Mouse (Mus musculus): ENCODE results near the gene Erv3. TPM values are rescaled to one million over a fixed set of nuclear protein-coding genes. Genes with fewer than 3 reads are reported as not detected.
A peak's percentile ranks its signal among the peaks of the same experiment; 100 is the strongest.

The Erv3 gene
- polyA plus RNA-seq (2015; fragmentation: Nextera tagmentation; extraction: Ambion mirVana) = 0.04 TPM in 1 of 2 replicates, not detected in the other

DNA sequence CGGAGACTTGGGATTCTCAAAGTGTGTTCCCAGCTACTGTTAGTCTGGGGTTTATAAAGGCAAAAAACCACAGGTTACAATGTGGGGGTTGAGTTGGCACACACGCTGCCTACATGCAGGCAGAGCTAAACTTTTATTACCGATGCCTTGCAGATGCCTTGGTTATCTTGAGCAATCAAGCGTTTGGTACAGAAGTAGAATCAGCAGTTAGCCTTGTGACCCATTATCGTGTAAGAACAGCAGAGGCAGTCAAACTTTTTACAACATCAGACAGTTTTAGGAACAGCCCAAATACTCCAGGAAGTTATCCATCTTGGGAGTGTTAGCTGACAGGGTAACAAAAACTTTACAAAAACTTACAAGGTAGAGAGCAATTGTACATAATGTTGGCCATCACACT is at the start of gene Erv3:
TSS of gene Erv3 (minus strand) at position 27 of the 400 bp plus-strand sequence.
- no peak within 1 kb of the TSS for H3K27ac ChIP-seq (replicated peaks)
- H3K4me1 ChIP-seq = no peaks in the 10 kb centered on the region
- no peak within 1 kb of the TSS for H3K9ac ChIP-seq
- H3K4me3 ChIP-seq (replicated peaks) = no peak within 1 kb of the TSS
- no peaks in the 10 kb centered on the region for H3K9me3 ChIP-seq (replicated peaks)
- H3K4me2 ChIP-seq (replicated peaks) = no peak within 1 kb of the TSS
- WGBS = 89% methylated on average over 5 of the region's 5 CpGs
- H3K36me3 ChIP-seq = no peaks in the 10 kb centered on the region
- no peaks in the 10 kb centered on the region for H3K27me3 ChIP-seq
- ATAC-seq (ENCODE audit: insufficient number of reproducible peaks, low FRiP score, low TSS enrichment, low read depth) = no peak

DNA sequence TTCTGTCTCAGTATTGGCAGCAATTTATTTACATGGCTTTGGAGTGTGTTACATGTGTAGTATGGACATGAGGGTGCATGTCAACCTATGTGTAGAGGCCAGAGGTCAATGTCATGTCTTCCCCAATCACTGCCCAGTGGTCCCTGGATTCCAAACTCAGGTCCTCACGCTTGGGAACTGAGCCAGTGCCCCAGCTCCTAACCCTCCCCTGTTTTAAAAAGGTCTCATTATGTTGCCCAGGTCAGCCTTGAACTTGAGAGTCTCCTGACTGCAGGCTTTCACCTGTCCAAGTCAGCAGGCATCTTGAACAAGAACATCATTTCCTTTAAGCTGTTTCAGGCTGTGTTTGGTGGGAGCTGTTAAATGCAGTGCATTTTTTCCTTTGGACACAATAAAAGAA is 49.4 kb upstream of the Erv3 start:
- Histone ChIP-seq H3K4me2 (replicated peaks) (no peak overlapping the region; the same call in 1 of the 2 replicates), H3K4me3 (replicated peaks) (peak overlapping the region; percentile 76; the same call in 1 of the 2 replicates), H3K27me3 (no peaks in the 10 kb centered on the region), H3K27ac (replicated peaks) (no peak overlapping the region), H3K36me3 (no peaks in the 10 kb centered on the region), H3K4me1 (peaks cover 18% of the 10 kb centered on the region), H3K9ac (no peak overlapping the region), H3K9me3 (replicated peaks) (no peaks in the 10 kb centered on the region)
- WGBS = 82% methylated on average over 1 of the region's 1 CpGs
- ATAC-seq (ENCODE audit: insufficient number of reproducible peaks, low FRiP score, low TSS enrichment, low read depth) = no peak

DNA sequence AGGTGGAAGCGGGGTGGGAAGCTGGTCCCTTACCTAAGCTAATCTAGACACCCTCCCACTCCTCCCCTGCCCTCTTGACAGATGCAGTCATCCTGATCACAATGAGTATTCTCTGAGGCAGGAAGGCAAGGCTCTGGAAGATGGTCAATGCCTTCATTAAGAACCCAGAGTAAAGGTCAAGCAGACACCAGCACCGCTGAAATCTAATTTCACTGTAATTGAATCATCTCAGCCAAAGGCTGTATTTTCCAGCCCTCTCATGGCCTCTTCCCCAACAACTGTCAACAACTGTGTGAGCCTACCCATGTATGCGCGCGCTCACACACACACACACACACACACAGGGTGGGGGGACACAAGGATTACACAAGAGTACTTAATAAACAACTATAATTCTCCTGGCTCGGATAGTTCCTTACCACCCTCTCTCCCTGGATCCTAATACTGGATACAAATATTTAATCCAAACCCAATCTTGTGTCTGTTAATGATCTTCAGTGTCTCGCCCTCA is 48.9 kb upstream of the Erv3 start:
- Histone ChIP-seq H3K27ac (replicated peaks) (no peak overlapping the region), H3K4me2 (replicated peaks) (no peak overlapping the region), H3K4me3 (replicated peaks) (no peak overlapping the region), H3K9me3 (replicated peaks) (no peaks in the 10 kb centered on the region), H3K4me1 (peaks cover 18% of the 10 kb centered on the region), H3K9ac (no peak overlapping the region), H3K27me3 (no peaks in the 10 kb centered on the region), H3K36me3 (no peaks in the 10 kb centered on the region)
- no peak for ATAC-seq (ENCODE audit: insufficient number of reproducible peaks, low FRiP score, low TSS enrichment, low read depth)
- WGBS = 83% methylated on average over 7 of the region's 7 CpGs

DNA sequence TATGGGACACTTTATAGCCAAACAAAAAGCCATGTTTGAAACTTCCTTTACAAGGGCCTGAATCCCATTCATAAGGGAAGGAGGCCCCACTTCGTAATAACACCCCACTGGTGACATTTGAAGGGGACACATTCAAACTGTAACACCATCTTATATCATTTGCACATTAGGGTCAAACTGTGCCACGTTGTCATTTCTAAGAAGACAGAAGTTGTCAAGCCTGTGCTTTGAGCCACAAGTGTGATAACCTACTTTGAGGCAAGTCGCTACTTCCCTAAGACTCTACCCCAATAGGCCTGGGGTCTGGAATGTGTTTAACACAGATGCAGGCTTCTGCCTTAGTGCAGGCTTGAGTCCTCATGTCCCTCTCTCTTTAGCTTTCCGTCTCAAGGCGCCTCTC is 47.8 kb upstream of the Erv3 start:
- 68% methylated on average over 5 of the region's 5 CpGs for WGBS
- no peak for ATAC-seq (ENCODE audit: insufficient number of reproducible peaks, low FRiP score, low TSS enrichment, low read depth)
- H3K4me2 ChIP-seq (replicated peaks) = no peak overlapping the region

DNA sequence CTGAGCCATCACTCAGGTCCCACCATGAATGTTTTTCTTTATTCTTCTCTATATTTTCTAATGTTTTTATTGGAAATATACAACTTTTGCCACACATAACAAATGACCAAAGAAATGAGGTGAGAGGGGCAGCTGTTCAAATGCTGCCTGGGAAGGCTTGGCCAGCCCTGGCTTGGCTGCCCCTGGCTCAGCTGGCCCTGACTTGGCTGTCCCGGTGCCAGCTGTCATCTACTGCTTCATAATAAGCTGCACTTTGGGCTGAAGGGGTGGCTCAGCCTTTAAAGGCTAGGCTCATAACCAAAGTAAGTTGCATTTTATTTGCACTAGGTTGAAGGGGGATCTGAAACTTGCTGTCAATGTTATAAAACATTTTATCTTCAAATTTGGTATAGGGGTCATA is 47.3 kb upstream of the Erv3 start:
- Histone ChIP-seq H3K9ac (no peak overlapping the region), H3K4me2 (replicated peaks) (no peak overlapping the region), H3K27me3 (no peaks in the 10 kb centered on the region), H3K36me3 (no peaks in the 10 kb centered on the region), H3K27ac (replicated peaks) (no peak overlapping the region), H3K4me1 (peaks cover 18% of the 10 kb centered on the region), H3K9me3 (replicated peaks) (no peaks in the 10 kb centered on the region), H3K4me3 (replicated peaks) (no peak overlapping the region)
- 58% methylated on average over 1 of the region's 1 CpGs for WGBS
- ATAC-seq (ENCODE audit: insufficient number of reproducible peaks, low FRiP score, low TSS enrichment, low read depth) = no peak

More for the DNA sequence above, 47.8 kb upstream of the Erv3 start:
- no peak overlapping the region for H3K27ac ChIP-seq (replicated peaks)
- no peaks in the 10 kb centered on the region for H3K36me3 ChIP-seq
- no peak overlapping the region for H3K9ac ChIP-seq
- H3K4me1 ChIP-seq = peaks cover 18% of the 10 kb centered on the region
- no peaks in the 10 kb centered on the region for H3K9me3 ChIP-seq (replicated peaks)
- no peaks in the 10 kb centered on the region for H3K27me3 ChIP-seq
- H3K4me3 ChIP-seq (replicated peaks) = no peak overlapping the region

DNA sequence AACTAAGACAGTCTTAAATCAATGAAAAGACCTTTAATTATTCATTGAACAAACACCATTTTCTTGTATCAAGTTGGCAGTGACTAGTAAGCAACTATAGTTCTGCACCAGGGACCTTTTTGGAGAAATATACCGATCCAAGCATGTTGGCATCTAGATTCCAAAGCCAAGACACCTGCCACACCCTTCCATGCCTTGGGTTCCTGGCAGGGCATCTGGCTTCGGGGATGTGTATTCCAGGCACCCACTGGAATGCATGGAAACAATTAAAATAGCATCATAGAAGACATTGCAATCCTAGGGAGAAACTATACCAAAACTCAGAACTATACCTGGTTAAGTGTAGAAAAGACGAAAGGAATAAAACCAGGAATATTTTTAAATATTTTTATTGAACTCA is 46.7 kb upstream of the Erv3 start:
- no peaks in the 10 kb centered on the region for H3K9me3 ChIP-seq (replicated peaks)
- no peaks in the 10 kb centered on the region for H3K36me3 ChIP-seq
- peaks cover 13% of the 10 kb centered on the region for H3K4me1 ChIP-seq
- H3K4me2 ChIP-seq (replicated peaks) = no peak overlapping the region
- no peak overlapping the region for H3K4me3 ChIP-seq (replicated peaks)
- no peak overlapping the region for H3K27ac ChIP-seq (replicated peaks)
- no peak for ATAC-seq (ENCODE audit: insufficient number of reproducible peaks, low FRiP score, low TSS enrichment, low read depth)
- H3K9ac ChIP-seq = no peak overlapping the region
- WGBS = 70% methylated on average over 3 of the region's 3 CpGs
- no peaks in the 10 kb centered on the region for H3K27me3 ChIP-seq

DNA sequence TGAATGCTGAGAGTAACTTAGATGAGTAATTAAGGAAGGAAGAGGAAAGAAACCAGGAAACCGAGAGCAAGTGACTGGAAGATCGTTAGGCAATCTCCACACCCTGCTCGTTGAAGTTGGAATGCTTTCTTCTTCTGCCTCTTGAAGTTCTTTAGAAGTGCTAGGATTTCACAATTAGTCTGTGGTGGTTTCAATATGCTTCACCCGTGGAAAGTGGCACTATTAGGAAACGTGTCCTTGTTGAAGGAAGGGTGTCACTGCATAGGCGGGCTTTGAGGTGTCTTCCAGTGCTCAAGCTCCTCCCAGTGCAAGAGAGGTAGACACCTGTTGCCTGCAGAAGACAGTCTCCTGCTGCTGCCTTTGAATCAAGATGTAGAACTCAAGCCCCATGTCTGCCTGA is 46.2 kb upstream of the Erv3 start:
- H3K27ac ChIP-seq (replicated peaks) = no peak overlapping the region
- no peaks in the 10 kb centered on the region for H3K36me3 ChIP-seq
- no peak overlapping the region for H3K4me3 ChIP-seq (replicated peaks)
- no peak overlapping the region for H3K9ac ChIP-seq
- WGBS = 71% methylated on average over 6 of the region's 6 CpGs
- H3K9me3 ChIP-seq (replicated peaks) = no peaks in the 10 kb centered on the region
- no peaks in the 10 kb centered on the region for H3K27me3 ChIP-seq
- no peak for ATAC-seq (ENCODE audit: insufficient number of reproducible peaks, low FRiP score, low TSS enrichment, low read depth)
- peaks cover 8% of the 10 kb centered on the region for H3K4me1 ChIP-seq
- H3K4me2 ChIP-seq (replicated peaks) = no peak overlapping the region

DNA sequence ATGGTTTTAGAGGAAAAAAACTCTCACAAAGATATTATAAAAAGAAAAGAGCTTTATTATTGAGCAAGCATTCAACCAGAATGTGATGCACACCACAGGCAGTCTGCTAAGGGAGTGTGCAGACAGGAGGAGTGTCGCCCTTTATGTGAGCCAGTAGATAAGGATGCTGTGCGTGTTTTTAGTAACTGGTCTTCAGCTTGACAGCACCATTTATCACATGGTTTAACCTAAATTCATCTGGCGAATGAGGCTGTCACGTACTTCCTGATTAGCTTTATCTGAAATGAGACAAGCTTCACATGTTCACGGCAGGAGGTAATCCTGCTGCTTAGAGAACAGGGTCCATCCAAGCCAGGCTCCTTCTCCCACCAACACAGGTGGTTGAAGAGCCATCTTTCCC is 45.5 kb upstream of the Erv3 start:
- H3K36me3 ChIP-seq = no peaks in the 10 kb centered on the region
- peaks cover 5% of the 10 kb centered on the region; the same call in 1 of the 2 replicates for H3K4me1 ChIP-seq
- H3K9me3 ChIP-seq (replicated peaks) = no peaks in the 10 kb centered on the region
- ATAC-seq (ENCODE audit: insufficient number of reproducible peaks, low FRiP score, low TSS enrichment, low read depth) = no peak
- 81% methylated on average over 5 of the region's 5 CpGs for WGBS
- no peak overlapping the region for H3K9ac ChIP-seq
- no peaks in the 10 kb centered on the region for H3K27me3 ChIP-seq
- no peak overlapping the region for H3K27ac ChIP-seq (replicated peaks)
- no peak overlapping the region for H3K4me2 ChIP-seq (replicated peaks)
- no peak overlapping the region for H3K4me3 ChIP-seq (replicated peaks)

DNA sequence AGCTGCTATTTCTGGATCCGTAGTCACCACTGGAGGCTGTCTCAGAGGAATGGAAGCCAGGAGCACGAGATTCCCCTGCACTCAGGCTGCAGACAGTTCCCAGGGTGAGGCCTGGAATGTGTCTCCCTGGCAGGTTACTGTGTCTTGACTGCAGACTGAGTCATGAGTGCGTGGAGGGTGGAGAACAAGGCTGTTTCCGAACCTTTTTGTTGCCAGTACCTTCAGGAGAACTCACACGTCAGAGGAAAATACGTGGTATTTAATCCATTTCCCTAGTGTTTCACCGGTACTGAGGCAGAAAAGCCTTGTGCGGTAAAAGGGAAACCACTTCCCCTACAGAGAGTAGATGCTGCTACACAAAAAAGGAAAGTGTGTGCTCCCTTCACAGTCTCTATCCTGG is 43.3 kb upstream of the Erv3 start:
- no peaks in the 10 kb centered on the region for H3K9me3 ChIP-seq (replicated peaks)
- WGBS = 39% methylated on average over 8 of the region's 8 CpGs
- no peaks in the 10 kb centered on the region for H3K27me3 ChIP-seq
- no peak overlapping the region for H3K4me3 ChIP-seq (replicated peaks)
- no peaks in the 10 kb centered on the region for H3K4me1 ChIP-seq
- no peak overlapping the region for H3K4me2 ChIP-seq (replicated peaks)
- no peak for ATAC-seq (ENCODE audit: insufficient number of reproducible peaks, low FRiP score, low TSS enrichment, low read depth)
- H3K36me3 ChIP-seq = no peaks in the 10 kb centered on the region
- no peak overlapping the region for H3K9ac ChIP-seq
- no peak overlapping the region for H3K27ac ChIP-seq (replicated peaks)

DNA sequence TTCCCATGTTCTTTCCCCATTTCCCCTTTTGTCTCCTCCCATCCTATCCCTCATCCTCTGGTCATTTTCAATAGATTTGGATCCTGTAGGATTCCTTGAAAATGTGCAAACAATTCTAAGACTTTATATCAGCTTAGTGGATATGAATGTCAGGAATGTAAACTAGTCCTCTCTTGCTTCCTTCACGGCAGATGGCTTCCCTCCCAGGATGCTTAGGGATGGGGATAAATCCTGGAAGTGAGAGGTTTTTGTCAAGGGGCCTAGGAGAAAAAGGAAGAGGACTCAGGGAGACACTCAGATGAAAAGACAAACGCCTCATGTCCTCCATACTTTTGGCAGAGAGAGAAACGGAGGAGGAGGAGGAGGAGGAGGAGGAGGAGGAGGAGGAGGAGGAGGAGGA is 42.9 kb upstream of the Erv3 start:
- no peak overlapping the region for H3K4me3 ChIP-seq (replicated peaks)
- H3K9ac ChIP-seq = no peak overlapping the region
- no peaks in the 10 kb centered on the region for H3K36me3 ChIP-seq
- H3K4me2 ChIP-seq (replicated peaks) = no peak overlapping the region
- H3K4me1 ChIP-seq = no peaks in the 10 kb centered on the region
- 38% methylated on average over 2 of the region's 3 CpGs for WGBS
- no peaks in the 10 kb centered on the region for H3K27me3 ChIP-seq
- ATAC-seq (ENCODE audit: insufficient number of reproducible peaks, low FRiP score, low TSS enrichment, low read depth) = no peak
- no peaks in the 10 kb centered on the region for H3K9me3 ChIP-seq (replicated peaks)
- no peak overlapping the region for H3K27ac ChIP-seq (replicated peaks)

DNA sequence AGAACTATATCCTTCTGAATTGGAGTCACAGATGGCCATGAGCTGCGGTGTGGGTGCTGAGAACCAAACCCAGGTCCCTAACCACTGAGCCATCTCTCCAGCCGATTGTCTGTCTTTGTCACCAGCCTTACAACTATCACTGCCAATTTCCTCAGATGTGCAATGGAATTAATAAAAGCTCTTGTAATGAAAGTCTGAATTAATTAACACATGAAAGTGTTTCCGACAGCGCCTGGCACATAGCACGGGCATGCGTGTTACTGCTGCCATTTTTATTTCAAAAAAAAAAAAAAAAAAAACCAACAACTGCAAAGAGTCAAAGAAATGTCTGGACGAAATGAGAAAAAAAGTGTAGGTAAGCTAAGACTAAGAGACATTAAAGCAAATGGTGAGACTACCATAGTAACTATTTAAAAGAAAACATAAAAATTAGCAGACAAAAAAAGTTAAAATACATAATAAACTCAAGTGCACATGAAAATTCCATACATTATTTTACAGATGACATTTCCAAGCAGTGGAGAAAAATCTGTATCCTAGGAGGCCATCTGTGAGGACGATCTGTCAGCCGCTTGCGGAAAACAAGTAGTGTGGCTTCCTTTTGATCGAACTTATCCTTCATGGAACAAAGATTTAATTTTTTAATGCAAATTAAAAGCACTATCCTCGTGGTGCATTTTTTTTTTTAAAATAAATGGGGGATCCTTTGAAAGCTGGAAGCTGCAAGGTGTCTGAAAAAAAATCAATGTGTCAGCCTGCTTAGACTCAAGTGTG is 38.0 kb upstream of the Erv3 start:
- no peaks in the 10 kb centered on the region for H3K4me1 ChIP-seq
- no peak overlapping the region for H3K4me3 ChIP-seq (replicated peaks)
- no peaks in the 10 kb centered on the region for H3K36me3 ChIP-seq
- H3K4me2 ChIP-seq (replicated peaks) = no peak overlapping the region
- no peak overlapping the region for H3K27ac ChIP-seq (replicated peaks)
- ATAC-seq (ENCODE audit: insufficient number of reproducible peaks, low FRiP score, low TSS enrichment, low read depth) = no peak
- no peaks in the 10 kb centered on the region for H3K9me3 ChIP-seq (replicated peaks)
- no peak overlapping the region for H3K9ac ChIP-seq
- WGBS = 85% methylated on average over 12 of the region's 12 CpGs
- no peaks in the 10 kb centered on the region for H3K27me3 ChIP-seq

DNA sequence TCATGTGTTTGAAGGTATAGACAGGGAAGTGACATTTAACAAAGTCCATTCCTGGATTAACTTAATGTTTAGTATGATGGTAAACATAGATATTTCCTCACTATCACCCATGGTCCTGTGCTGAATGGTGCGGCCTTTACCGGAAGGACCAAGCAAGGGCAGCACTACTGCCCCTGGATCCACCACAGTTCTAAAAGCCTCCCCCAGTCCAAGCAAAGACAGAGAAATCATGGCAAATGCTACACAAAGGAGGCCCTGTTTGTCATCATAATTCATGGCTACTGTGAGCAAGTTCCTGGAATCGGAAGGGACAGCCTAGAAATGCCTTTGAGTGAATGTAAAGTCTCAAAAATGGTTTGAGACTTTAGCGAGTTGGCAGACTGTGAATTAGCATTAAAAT is 36.5 kb upstream of the Erv3 start:
- no peaks in the 10 kb centered on the region for H3K36me3 ChIP-seq
- no peak overlapping the region for H3K4me2 ChIP-seq (replicated peaks)
- no peak overlapping the region for H3K4me3 ChIP-seq (replicated peaks)
- no peak overlapping the region for H3K9ac ChIP-seq
- H3K27me3 ChIP-seq = no peaks in the 10 kb centered on the region
- H3K9me3 ChIP-seq (replicated peaks) = no peaks in the 10 kb centered on the region
- no peaks in the 10 kb centered on the region for H3K4me1 ChIP-seq
- H3K27ac ChIP-seq (replicated peaks) = no peak overlapping the region
- 88% methylated on average over 4 of the region's 4 CpGs for WGBS
- no peak for ATAC-seq (ENCODE audit: insufficient number of reproducible peaks, low FRiP score, low TSS enrichment, low read depth)
